Mouse (Mus musculus): ENCODE measurements around the gene Akap13. TPM values are rescaled to one million over a fixed set of nuclear protein-coding genes. Genes with fewer than 3 reads are reported as not detected.

The Akap13 gene
- total RNA-seq, 1 experiment = 24.6 TPM

- TF ChIP-seq MAFK (IDR thresholded peaks at IDR 0.05; ENCODE audit: insufficient read depth, low read depth, low read length) (no peak), ZNF384 (IDR thresholded peaks at IDR 0.05; ENCODE audit: low read depth, low read length) (no peak), CHD2 (IDR thresholded peaks at IDR 0.05; ENCODE audit: low read depth, low read length) (no peak), ZC3H11A (IDR thresholded peaks at IDR 0.05; ENCODE audit: borderline replicate concordance, low read depth, low read length) (no peak), HCFC1 (IDR thresholded peaks at IDR 0.05; ENCODE audit: borderline replicate concordance, insufficient read depth, low read length) (no peak)
- Histone ChIP-seq H3K4me3 (ENCODE audit: insufficient read depth in 1 of 2, low read depth in 1 of 2, low read length in 2 of 2, poor library complexity in 1 of 2, severe bottlenecking in 1 of 2) (no peak overlapping the region), H3K4me1 (ENCODE audit: control insufficient read depth in 2 of 2, insufficient read depth in 2 of 2, low read length in 2 of 2, poor library complexity in 1 of 2) (no peaks in the 10 kb centered on the region), H3K27ac (ENCODE audit: insufficient read depth, low read depth, low read length, poor library complexity, severe bottlenecking) (no peak overlapping the region), H3K9ac (ENCODE audit: insufficient read depth, low read depth, low read length, poor library complexity, severe bottlenecking) (no peak overlapping the region), H3K9me3 (ENCODE audit: control insufficient read depth, insufficient read depth, low read depth, low read length) (no peaks in the 10 kb centered on the region), H3K36me3 (ENCODE audit: control insufficient read depth, insufficient read depth, low read length, poor library complexity, severe bottlenecking) (no peaks in the 10 kb centered on the region)
- DNase-seq (ENCODE audit: low read depth, low spot score) = no peak
- in situ Hi-C loops (cut with MboI; ENCODE audit: low sequenced_read_pairs in 2 of 2, unreplicated experiment in 2 of 2) = no loop called here
Measured at GRCm38 (mm10) chr7:75504524-75504923, 49.2 kb downstream of the Akap13 start.

DNA sequence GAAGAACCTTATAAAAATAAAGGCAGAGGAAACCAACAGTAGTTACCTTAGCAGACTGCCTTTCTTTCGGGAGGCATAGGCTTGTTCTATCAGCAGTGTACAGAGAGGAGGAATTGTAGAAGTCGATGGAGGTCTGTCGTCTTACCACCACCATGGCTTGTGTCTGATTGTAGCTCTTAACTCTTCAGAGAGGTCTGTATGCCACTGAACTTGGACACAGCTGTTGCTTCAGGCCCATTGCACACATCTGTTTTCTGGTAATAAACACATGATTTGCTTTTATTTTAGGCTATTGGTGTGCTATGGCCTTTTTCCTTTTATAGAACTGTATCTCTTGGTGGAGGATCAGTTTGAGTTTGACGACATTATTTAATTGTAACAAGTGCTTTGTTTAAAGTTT, 51.3 kb downstream of the Akap13 start:
- TF ChIP-seq ZNF384 (IDR thresholded peaks at IDR 0.05; ENCODE audit: low read depth, low read length) (no peak), ZC3H11A (IDR thresholded peaks at IDR 0.05; ENCODE audit: borderline replicate concordance, low read depth, low read length) (no peak), MAFK (IDR thresholded peaks at IDR 0.05; ENCODE audit: insufficient read depth, low read depth, low read length) (no peak), CHD2 (IDR thresholded peaks at IDR 0.05; ENCODE audit: low read depth, low read length) (no peak), HCFC1 (IDR thresholded peaks at IDR 0.05; ENCODE audit: borderline replicate concordance, insufficient read depth, low read length) (no peak)
- no peaks in the 10 kb centered on the region for H3K4me1 ChIP-seq (ENCODE audit: control insufficient read depth in 2 of 2, insufficient read depth in 2 of 2, low read length in 2 of 2, poor library complexity in 1 of 2)
- H3K4me3 ChIP-seq (ENCODE audit: insufficient read depth in 1 of 2, low read depth in 1 of 2, low read length in 2 of 2, poor library complexity in 1 of 2, severe bottlenecking in 1 of 2) = no peak overlapping the region
- H3K27ac ChIP-seq (ENCODE audit: insufficient read depth, low read depth, low read length, poor library complexity, severe bottlenecking) = no peak overlapping the region
- no peak for DNase-seq (ENCODE audit: low read depth, low spot score)
- no peak overlapping the region for H3K9ac ChIP-seq (ENCODE audit: insufficient read depth, low read depth, low read length, poor library complexity, severe bottlenecking)
- H3K36me3 ChIP-seq (ENCODE audit: control insufficient read depth, insufficient read depth, low read length, poor library complexity, severe bottlenecking) = no peaks in the 10 kb centered on the region
- in situ Hi-C loops (cut with MboI; ENCODE audit: low sequenced_read_pairs in 2 of 2, unreplicated experiment in 2 of 2) = no loop called here
- no peaks in the 10 kb centered on the region for H3K9me3 ChIP-seq (ENCODE audit: control insufficient read depth, insufficient read depth, low read depth, low read length)

GRCm38 (mm10) chr7:75509085-75509873, 53.9 kb downstream of the Akap13 start:
- H3K4me1 ChIP-seq (ENCODE audit: control insufficient read depth in 2 of 2, insufficient read depth in 2 of 2, low read length in 2 of 2, poor library complexity in 1 of 2) = no peaks in the 10 kb centered on the region
- no peak overlapping the region for H3K27ac ChIP-seq (ENCODE audit: insufficient read depth, low read depth, low read length, poor library complexity, severe bottlenecking)
- no peak for DNase-seq (ENCODE audit: low read depth, low spot score)
- in situ Hi-C loops (cut with MboI; ENCODE audit: low sequenced_read_pairs in 2 of 2, unreplicated experiment in 2 of 2) = no loop called here
- no peak overlapping the region for H3K9ac ChIP-seq (ENCODE audit: insufficient read depth, low read depth, low read length, poor library complexity, severe bottlenecking)
- TF ChIP-seq CHD2 (IDR thresholded peaks at IDR 0.05; ENCODE audit: low read depth, low read length) = no peak
- TF ChIP-seq HCFC1 (IDR thresholded peaks at IDR 0.05; ENCODE audit: borderline replicate concordance, insufficient read depth, low read length) = no peak
- no peak for TF ChIP-seq ZNF384 (IDR thresholded peaks at IDR 0.05; ENCODE audit: low read depth, low read length)
- no peak for TF ChIP-seq MAFK (IDR thresholded peaks at IDR 0.05; ENCODE audit: insufficient read depth, low read depth, low read length)
- no peak for TF ChIP-seq ZC3H11A (IDR thresholded peaks at IDR 0.05; ENCODE audit: borderline replicate concordance, low read depth, low read length)
- no peak overlapping the region for H3K4me3 ChIP-seq (ENCODE audit: insufficient read depth in 1 of 2, low read depth in 1 of 2, low read length in 2 of 2, poor library complexity in 1 of 2, severe bottlenecking in 1 of 2)
- H3K9me3 ChIP-seq (ENCODE audit: control insufficient read depth, insufficient read depth, low read depth, low read length) = no peaks in the 10 kb centered on the region
- no peaks in the 10 kb centered on the region for H3K36me3 ChIP-seq (ENCODE audit: control insufficient read depth, insufficient read depth, low read length, poor library complexity, severe bottlenecking)

DNA sequence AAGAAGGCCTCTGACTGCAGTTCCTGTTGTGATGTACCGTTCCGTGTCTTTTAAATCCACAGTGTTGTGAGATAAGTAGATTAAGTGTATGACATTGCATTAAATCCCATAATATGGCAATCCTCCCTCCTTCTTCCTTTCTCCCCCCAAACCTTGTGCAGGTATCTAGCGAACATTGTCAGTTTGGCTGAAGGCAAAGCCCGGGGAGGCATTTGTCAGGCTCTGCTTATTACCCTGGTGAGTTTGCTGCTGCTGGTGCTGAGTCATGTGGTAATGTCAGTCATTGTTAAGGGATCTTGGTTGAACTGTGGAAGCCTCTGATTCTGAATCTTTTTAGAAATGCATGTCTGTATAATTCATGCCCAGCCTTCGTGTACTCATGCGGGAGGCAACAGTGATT, 60.1 kb downstream of the Akap13 start:
- Histone ChIP-seq H3K4me1 (ENCODE audit: control insufficient read depth in 2 of 2, insufficient read depth in 2 of 2, low read length in 2 of 2, poor library complexity in 1 of 2) (0 out of 4 replicates have a peak, but pooled peaks cover 0 to 2% of the 10 kb centered on the region in 2 experiments), H3K9me3 (ENCODE audit: control insufficient read depth, insufficient read depth, low read depth, low read length) (no peaks in the 10 kb centered on the region), H3K36me3 (ENCODE audit: control insufficient read depth, insufficient read depth, low read length, poor library complexity, severe bottlenecking) (no peaks in the 10 kb centered on the region), H3K27ac (ENCODE audit: insufficient read depth, low read depth, low read length, poor library complexity, severe bottlenecking) (no peak overlapping the region), H3K9ac (ENCODE audit: insufficient read depth, low read depth, low read length, poor library complexity, severe bottlenecking) (no peak overlapping the region), H3K4me3 (ENCODE audit: insufficient read depth in 1 of 2, low read depth in 1 of 2, low read length in 2 of 2, poor library complexity in 1 of 2, severe bottlenecking in 1 of 2) (no peak overlapping the region)
- no peak for TF ChIP-seq ZC3H11A (IDR thresholded peaks at IDR 0.05; ENCODE audit: borderline replicate concordance, low read depth, low read length)
- no peak for TF ChIP-seq MAFK (IDR thresholded peaks at IDR 0.05; ENCODE audit: insufficient read depth, low read depth, low read length)
- TF ChIP-seq HCFC1 (IDR thresholded peaks at IDR 0.05; ENCODE audit: borderline replicate concordance, insufficient read depth, low read length) = no peak
- TF ChIP-seq CHD2 (IDR thresholded peaks at IDR 0.05; ENCODE audit: low read depth, low read length) = no peak
- TF ChIP-seq ZNF384 (IDR thresholded peaks at IDR 0.05; ENCODE audit: low read depth, low read length) = no peak
- in situ Hi-C loops (cut with MboI; ENCODE audit: low sequenced_read_pairs in 2 of 2, unreplicated experiment in 2 of 2) = no loop called here
- DNase-seq (ENCODE audit: low read depth, low spot score) = no peak
